Mouse (Mus musculus): ENCODE data around the gene Rbbp4. TPM values are rescaled to one million over a fixed set of nuclear protein-coding genes. Genes with fewer than 3 reads are reported as not detected.

Gene Rbbp4
- total RNA-seq, 2 experiments from 2014 or later = 115 to 123 TPM

DNA sequence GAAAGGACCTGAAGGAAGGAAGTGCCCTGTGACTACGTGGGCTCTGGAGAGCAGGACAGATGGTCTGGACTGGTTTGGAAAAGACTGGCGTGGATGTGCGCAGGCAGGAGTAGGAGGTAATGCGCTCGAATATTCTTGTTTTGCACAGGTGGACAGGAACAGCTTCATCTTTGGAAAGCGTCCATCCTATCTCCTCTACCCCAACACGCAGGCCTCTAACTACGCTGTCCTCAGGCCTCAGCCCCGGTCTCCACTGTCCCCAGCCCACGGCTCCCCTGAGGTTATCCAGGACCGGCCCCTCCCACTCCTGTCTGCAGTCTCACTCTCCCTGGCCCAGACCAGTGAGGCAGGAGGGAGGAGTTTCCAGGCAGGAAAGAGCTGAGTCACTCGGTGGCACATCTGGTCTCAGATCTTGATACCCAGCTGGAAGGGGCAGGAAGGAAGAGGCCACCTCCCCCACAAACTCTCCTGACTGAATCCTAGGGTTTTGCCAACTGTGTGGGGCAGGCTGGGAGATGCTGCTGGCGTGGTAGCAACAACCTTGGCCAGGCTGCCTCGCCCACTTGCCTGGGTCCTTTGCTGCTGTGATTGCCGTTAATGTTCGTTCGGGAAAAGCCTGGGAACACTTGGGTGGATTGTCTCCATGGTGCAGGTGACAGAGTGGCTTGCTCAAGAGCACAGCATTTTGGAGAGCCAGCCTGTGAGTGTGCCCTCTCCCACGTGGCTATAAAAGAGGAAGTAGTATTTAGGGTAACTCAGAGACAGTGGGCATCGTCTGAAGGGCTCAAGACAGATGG, 71.7 kb downstream of the Rbbp4 start:
- Histone ChIP-seq H3K27ac (peak overlapping the region; percentile 76), H3K4me3 (no peak overlapping the region)
- intact Hi-C loops (cut with DNase I) = loop anchor here (1.0 to 5.0 kb wide), 3 partner anchors 25 to 119 kb away; no protein-coding TSS in a partner anchor
- TF ChIP-seq CTCF (IDR thresholded peaks at IDR 0.05) = no peak
- peak; percentile 32 to 59 for DNase-seq (ENCODE audit: extremely low spot score in 1 of 2, low spot score in 2 of 2)

DNA sequence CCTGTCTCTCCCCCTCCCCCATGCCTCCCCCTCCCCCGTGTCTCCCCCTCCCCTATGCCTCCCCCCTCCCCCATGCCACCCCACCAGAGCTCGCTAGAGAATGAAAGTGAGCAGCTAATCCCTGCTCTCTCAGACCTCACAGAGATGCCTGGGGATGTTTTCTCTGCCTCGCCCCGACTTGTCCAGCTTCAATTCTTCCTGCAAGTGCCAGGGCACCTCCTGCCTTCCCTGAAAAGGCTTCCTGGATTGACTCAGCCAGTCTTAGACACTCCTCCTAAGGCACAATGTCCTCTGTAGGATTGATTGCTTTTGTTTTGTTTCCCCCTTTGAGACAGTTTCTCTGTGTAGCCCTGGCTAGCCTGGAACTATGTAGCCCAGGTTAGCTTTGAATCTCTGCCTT, 74.0 kb downstream of the Rbbp4 start, which contains the start of gene C77080:
Gene C77080 (minus strand): TSS at position 209 of the 400 bp plus-strand sequence.
- intact Hi-C loops (cut with DNase I) = loop anchor here (5.0 kb wide), 1 partner anchor 34 kb away; no protein-coding TSS in a partner anchor
- no peak for DNase-seq (ENCODE audit: extremely low spot score in 1 of 2, low spot score in 2 of 2)
- TF ChIP-seq CTCF (IDR thresholded peaks at IDR 0.05) = no peak
- H3K27ac ChIP-seq = no peak within 1 kb of the TSS
- H3K4me3 ChIP-seq = no peak within 1 kb of the TSS

DNA sequence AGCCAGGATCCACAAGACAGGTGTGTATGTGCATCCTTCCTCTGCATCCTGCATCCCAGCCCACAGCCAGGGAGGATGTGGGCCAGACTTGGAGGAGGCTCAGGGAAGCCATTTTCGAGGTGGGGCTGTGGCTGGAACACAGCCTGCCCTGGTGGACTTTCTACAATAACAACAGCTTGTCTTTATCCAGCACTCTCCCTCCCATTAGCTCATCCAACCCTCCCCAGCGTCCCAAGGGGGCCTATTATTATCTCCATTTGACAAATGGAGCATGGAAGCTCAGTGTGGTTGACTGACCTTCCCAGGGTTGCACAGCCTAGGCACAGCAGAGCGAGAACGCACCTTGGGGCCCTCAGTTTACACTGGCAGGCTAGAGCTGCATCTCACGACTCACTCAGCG, 74.5 kb downstream of the Rbbp4 start:
- Histone ChIP-seq H3K4me3 (no peak overlapping the region), H3K27ac (no peak overlapping the region)
- TF ChIP-seq CTCF (IDR thresholded peaks at IDR 0.05) = no peak
- no peak for DNase-seq (ENCODE audit: extremely low spot score in 1 of 2, low spot score in 2 of 2)
- intact Hi-C loops (cut with DNase I) = loop anchor here (5.0 kb wide), 1 partner anchor 33 kb away; no protein-coding TSS in a partner anchor

DNA sequence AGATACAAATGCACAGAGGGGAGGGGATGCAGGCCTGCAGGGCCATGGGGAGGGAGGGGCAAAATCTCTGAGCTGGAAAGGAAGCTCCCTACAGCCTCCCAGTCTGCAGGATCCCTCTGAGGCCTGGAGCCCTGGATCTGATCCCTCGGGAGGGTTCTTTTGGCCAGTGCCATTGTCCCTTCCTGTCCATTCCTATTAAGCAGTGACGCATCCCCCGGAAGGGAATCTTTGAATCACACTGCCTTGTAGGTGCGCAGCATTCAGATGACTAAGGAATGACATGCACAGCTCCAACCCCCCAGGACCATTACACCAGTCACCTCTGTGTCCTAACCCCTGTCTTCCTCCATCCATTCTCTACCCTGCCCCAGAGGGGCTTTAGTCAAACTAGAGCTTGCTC, 76.1 kb downstream of the Rbbp4 start:
- intact Hi-C loops (cut with DNase I) = no loop called here
- no peak overlapping the region for H3K4me3 ChIP-seq
- no peak for DNase-seq (ENCODE audit: extremely low spot score in 1 of 2, low spot score in 2 of 2)
- TF ChIP-seq CTCF (IDR thresholded peaks at IDR 0.05) = no peak
- no peak overlapping the region for H3K27ac ChIP-seq

Small RNAs within 50 kb of the gene (microRNA-seq; reads per million reads assigned to microRNA genes)
- gene Gm22994 = 0 reads per million in 2 experiments

Other genes with a start within 250 kb of the Rbbp4 start
- gene Tmem54, start 229.8 kb downstream of the Rbbp4 start, total RNA-seq (2021) = not detected
- 100 to 1,000 TPM; 650 to 692 TPM for gene Hpca, start 213.3 kb downstream of the Rbbp4 start, total RNA-seq (2021)
- 10 to 100 TPM; 54.0 to 58.1 TPM for gene Fndc5, start 198.4 kb downstream of the Rbbp4 start, total RNA-seq (2021)
- gene S100pbp, start 145.6 kb downstream of the Rbbp4 start, total RNA-seq (2021) = 10 to 100 TPM; 33.9 to 34.5 TPM
- 10 to 100 TPM; 87.4 to 93.1 TPM for gene Yars, start 145.6 kb downstream of the Rbbp4 start, total RNA-seq (2021)
- gene C77080, start 74.0 kb downstream of the Rbbp4 start, total RNA-seq (2021) = 10 to 100 TPM; 22.5 to 25.9 TPM
- gene Sync, start 47.8 kb downstream of the Rbbp4 start, total RNA-seq (2021) = 1 to 10 TPM; 1.8 to 2.2 TPM
- 10 to 100 TPM; 29.4 to 30.1 TPM for gene Zbtb8os, start 325 bp upstream of the Rbbp4 start, total RNA-seq (2021)
- gene Zbtb8a, start 42.7 kb upstream of the Rbbp4 start, total RNA-seq (2021) = 1 to 10 TPM; 5.1 to 5.8 TPM
- 1 to 10 TPM; 5.0 to 5.2 TPM for gene Zbtb8b, start 105.5 kb upstream of the Rbbp4 start, total RNA-seq (2021)
- gene Bsdc1, start 126.2 kb upstream of the Rbbp4 start, total RNA-seq (2021) = 10 to 100 TPM; 56.6 to 57.8 TPM
- not detected for gene Tssk3, start 155.7 kb upstream of the Rbbp4 start, total RNA-seq (2021)
- gene Fam229a, start 155.8 kb upstream of the Rbbp4 start, total RNA-seq (2021) = under 1 TPM in 1 of 2 experiments, not detected in 1; 0.91 TPM
- 100 to 1,000 TPM in 1 of 2 experiments, 10 to 100 TPM in 1; 96.0 to 102 TPM for gene Marcksl1, start 178.2 kb upstream of the Rbbp4 start, total RNA-seq (2021)
- gene Hdac1, start 207.3 kb upstream of the Rbbp4 start, total RNA-seq (2021) = 10 to 100 TPM; 26.5 to 29.5 TPM
- 1 to 10 TPM; 2.2 to 2.4 TPM for gene Lck, start 238.3 kb upstream of the Rbbp4 start, total RNA-seq (2021)
- under 1 TPM; 0.40 to 0.77 TPM for gene Fam167b, start 243.2 kb upstream of the Rbbp4 start, total RNA-seq (2021)